Mouse (Mus musculus) olfactory bulb, adult 2 months (tissue): ENCODE data around the gene Krtap29-1.

Source experiments
- CTCF ChIP-seq: fragments of 200-500 bp; IDR thresholded peaks from 2 replicates; pipeline ENCODE4 v1.5.1; 2012; ENCODE audit warnings: low read depth, mild to moderate bottlenecking, low read length, moderate library complexity; ENCODE audit not compliant: insufficient read depth
- POLR2A ChIP-seq: fragments of 200-500 bp; IDR thresholded peaks from 2 replicates; pipeline ENCODE4 v1.6.1; 2012; ENCODE audit warnings: mild to moderate bottlenecking, low read depth, low read length, moderate library complexity; ENCODE audit not compliant: insufficient read depth

DNA sequence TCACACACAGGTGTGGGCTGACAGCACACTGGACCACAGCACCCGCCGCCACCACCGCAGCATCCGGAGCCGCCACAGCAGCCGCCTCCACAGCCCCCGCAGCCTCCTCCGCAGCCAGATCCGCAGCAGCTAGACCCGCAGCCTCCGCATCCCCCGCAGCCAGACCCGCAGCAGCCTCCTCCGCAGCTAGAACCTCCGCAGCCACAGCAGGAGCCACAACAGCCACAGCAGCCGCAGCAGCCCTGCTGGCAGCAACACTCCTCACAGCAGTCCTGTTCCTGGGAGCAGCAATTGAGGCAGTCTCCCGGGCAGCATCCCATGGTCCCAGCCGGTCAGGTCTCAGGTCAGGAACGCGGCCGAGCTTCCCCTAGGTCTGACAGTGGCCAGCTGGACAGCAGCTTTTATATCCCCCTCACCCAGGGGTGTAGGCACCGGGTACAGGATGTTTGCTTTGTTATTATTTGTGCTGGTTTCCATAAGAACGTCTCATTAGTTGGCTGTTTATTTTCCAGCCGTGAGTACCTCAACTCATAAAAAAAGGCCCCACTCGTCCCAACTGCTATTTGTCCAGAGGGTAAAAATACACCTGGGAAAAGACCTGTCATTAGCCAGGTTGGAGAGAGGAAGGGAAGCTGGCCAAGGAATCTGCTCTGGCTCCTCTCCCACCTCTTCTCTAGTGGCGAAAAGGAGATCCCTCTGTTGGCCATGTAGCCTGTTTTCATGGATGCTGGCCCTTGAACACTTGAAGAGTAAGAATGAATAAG is 14.9 kb upstream of the Krtap29-1 start, which contains the start of gene Krtap17-1:
- no peak for TF ChIP-seq CTCF
- no peak for TF ChIP-seq POLR2A
